15 mouse cellular contexts compared by ENCODE assay signal in genomic region chr17:14697096-14697495, GRCm38 (mm10).
"Had no signal": no experiment of that assay in that cellular context is flagged by ENCODE, and none has a peak within 500 bp of the region (broad histone marks: within the 10 kb centered on the region; RNA-seq: fewer than 3 reads in every experiment).

No protein-coding gene starts in this region.

- H3K4me3 ChIP-seq: limb, embryonic 10.5 days; liver, embryonic 15.5 days; midbrain, embryonic 12.5 days; neural tube, embryonic 13.5 days had no signal

- H3K9me3 ChIP-seq: limb, embryonic 10.5 days; liver, embryonic 15.5 days; midbrain, embryonic 12.5 days; neural tube, embryonic 13.5 days had no signal

- H3K4me2 ChIP-seq: liver, embryonic 11.5 days; liver, embryonic 15.5 days; midbrain, embryonic 12.5 days; neural tube, embryonic 13.5 days had no signal

- H3K36me3 ChIP-seq: limb, embryonic 10.5 days; liver, embryonic 15.5 days; midbrain, embryonic 12.5 days; neural tube, embryonic 13.5 days had no signal

- H3K27me3 ChIP-seq: neural tube, embryonic 13.5 days had no signal

- ATAC-seq: intestine, postnatal 0 days; midbrain, embryonic 16.5 days had no signal

- DNase-seq: kidney, adult 8-10 months; kidney, postnatal 10 days; layer of hippocampus, adult 9-11 months; retina, postnatal 1 day; right cerebral cortex, postnatal 4 days; spleen, adult 18-20 months; thymus, adult 18-20 months; thymus, postnatal 14 days had no signal

- H3K27ac ChIP-seq: limb, embryonic 10.5 days; liver, embryonic 15.5 days; midbrain, embryonic 12.5 days; neural tube, embryonic 13.5 days had no signal

- H3K9ac ChIP-seq: liver, embryonic 15.5 days; midbrain, embryonic 12.5 days; neural tube, embryonic 13.5 days had no signal

- H3K4me1 ChIP-seq: liver, embryonic 15.5 days had no signal
